Comparison of ENCODE assay signal across 14 mouse cellular contexts in the genomic region with DNA sequence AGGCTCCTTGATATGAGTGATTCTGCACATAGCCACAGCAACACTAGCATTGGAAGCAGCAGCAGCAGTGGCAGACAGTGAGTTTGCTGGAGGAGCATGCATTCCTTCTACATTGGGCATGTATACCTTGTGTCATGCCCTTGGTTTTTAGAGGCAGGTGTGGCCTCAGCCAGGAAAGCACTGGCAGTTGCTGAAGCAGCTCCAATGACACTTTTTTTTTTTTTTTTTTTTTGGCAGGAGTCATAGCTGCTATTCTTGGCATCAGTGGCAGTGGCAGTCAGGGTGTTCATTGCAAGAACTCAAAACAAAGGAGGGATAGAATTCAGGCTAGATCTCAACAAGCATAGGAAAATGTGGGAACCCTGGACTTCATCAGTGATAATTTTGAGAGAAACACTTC.
DNase-seq lines count a peak whose midpoint lies in the region; ATAC-seq and TF ChIP-seq lines count a peak whose summit lies in the region.
"Had no signal": no experiment of that assay in that cellular context is flagged by ENCODE, and none has a peak within 500 bp of the region (broad histone marks: within the 10 kb centered on the region; RNA-seq: fewer than 3 reads in every experiment).

No protein-coding gene starts in this region.

- no peak for TF ChIP-seq POLR2A in limb, embryonic 14.5 days (IDR thresholded peaks at IDR 0.05; ENCODE audit: borderline replicate concordance, extremely low read depth, insufficient read depth, insufficient read length)
- no peak for TF ChIP-seq POLR2A in heart, adult 2 months (IDR thresholded peaks at IDR 0.05; ENCODE audit: insufficient read depth, low read depth, low read length)

- no peaks in the 10 kb centered on the region for H3K36me3 ChIP-seq in limb, embryonic 14.5 days (ENCODE audit: control insufficient read depth, insufficient read depth, low read length)
- no peaks in the 10 kb centered on the region for H3K36me3 ChIP-seq in limb, embryonic 10.5 days
- H3K36me3 ChIP-seq in heart, adult 2 months (ENCODE audit: control insufficient read depth, insufficient read depth, low read length): no peaks in the 10 kb centered on the region
- H3K36me3 ChIP-seq: limb, embryonic 15.5 days; stomach, embryonic 15.5 days had no signal

- no peak overlapping the region for H3K4me3 ChIP-seq in limb, embryonic 14.5 days (replicated peaks; ENCODE audit: low read length)
- H3K4me3 ChIP-seq in limb, embryonic 10.5 days: no peak overlapping the region
- no peak overlapping the region for H3K4me3 ChIP-seq in heart, adult 2 months
- H3K4me3 ChIP-seq: limb, embryonic 15.5 days; stomach, embryonic 15.5 days had no signal

- H3K9ac ChIP-seq in limb, embryonic 14.5 days (ENCODE audit: low read depth, low read length, severe bottlenecking): no peak overlapping the region
- no peak overlapping the region for H3K9ac ChIP-seq in heart, adult 2 months (ENCODE audit: low read depth, low read length)
- H3K9ac ChIP-seq: limb, embryonic 15.5 days; stomach, embryonic 15.5 days had no signal

- no peaks in the 10 kb centered on the region for H3K9me3 ChIP-seq in limb, embryonic 14.5 days (ENCODE audit: control insufficient read depth, low read length)
- no peaks in the 10 kb centered on the region for H3K9me3 ChIP-seq in limb, embryonic 10.5 days (replicated peaks)
- H3K9me3 ChIP-seq: limb, embryonic 15.5 days; stomach, embryonic 15.5 days had no signal

- no peak for TF ChIP-seq EP300 in heart, adult 2 months (IDR thresholded peaks at IDR 0.05; ENCODE audit: insufficient read depth, low read depth, low read length)

- no peak overlapping the region for H3K4me2 ChIP-seq in limb, embryonic 14.5 days (replicated peaks; ENCODE audit: low read depth, low read length, severe bottlenecking)
- H3K4me2 ChIP-seq: limb, embryonic 15.5 days; stomach, embryonic 15.5 days had no signal

- no peak for ATAC-seq in limb, embryonic 14.5 days (ENCODE audit: low FRiP score, low read depth)
- ATAC-seq: CD4-positive, CD25-positive, alpha-beta regulatory T cell, adult 4 months had no signal

- peak; percentile 3 for DNase-seq in frontal cortex, postnatal 36 days (ENCODE audit: low spot score in 2 of 2)
- no peak for DNase-seq in frontal cortex, postnatal 14 days (ENCODE audit: low spot score in 2 of 2)
- DNase-seq in limb, embryonic 14.5 days (ENCODE audit: low spot score): no peak
- no peak for DNase-seq in limb, embryonic 10.5 days (ENCODE audit: low spot score)
- peak in 1 of 2 experiments; percentile 5 for DNase-seq in heart, adult 2 months
- peak; percentile 8 to 9 for DNase-seq in heart, postnatal 14 days
- no peak for DNase-seq in liver
- no peak for DNase-seq in urinary bladder, adult 2 months (ENCODE audit: low spot score)
- DNase-seq: adrenal gland, postnatal 25 days; cerebellum, adult 18-20 months; kidney, adult 18-20 months had no signal

- intact Hi-C loops in heart, adult 2 months (cut with DNase I): no loop called here
- intact Hi-C loops in heart, postnatal 14 days (cut with DNase I): no loop called here

- no peaks in the 10 kb centered on the region for H3K79me2 ChIP-seq in heart, adult 2 months (replicated peaks; ENCODE audit: control insufficient read depth, insufficient read depth, low read length)

- 0 out of 2 replicates have a peak overlapping the region, but pooled peaks have one; percentile 38 for H3K27ac ChIP-seq in limb, embryonic 14.5 days (replicated peaks; ENCODE audit: low read depth, low read length)
- no peak overlapping the region for H3K27ac ChIP-seq in limb, embryonic 10.5 days
- H3K27ac ChIP-seq in heart, adult 2 months: peak overlapping the region; percentile 36
- H3K27ac ChIP-seq: limb, embryonic 15.5 days; stomach, embryonic 15.5 days had no signal

- no peaks in the 10 kb centered on the region for H3K4me1 ChIP-seq in limb, embryonic 14.5 days (ENCODE audit: control insufficient read depth, insufficient read depth, low read length)
- H3K4me1 ChIP-seq in limb, embryonic 10.5 days: peaks cover 16% of the 10 kb centered on the region
- H3K4me1 ChIP-seq in heart, adult 2 months (ENCODE audit: control insufficient read depth, insufficient read depth, low read length): peaks cover 3% of the 10 kb centered on the region; the same call in 1 of the 2 replicates
- H3K4me1 ChIP-seq: limb, embryonic 15.5 days; stomach, embryonic 15.5 days had no signal

- TF ChIP-seq CTCF in heart, adult 2 months (IDR thresholded peaks at IDR 0.05): no peak

- no peaks in the 10 kb centered on the region for H3K27me3 ChIP-seq in limb, embryonic 14.5 days (ENCODE audit: control insufficient read depth, insufficient read depth, low read length)
- H3K27me3 ChIP-seq in limb, embryonic 10.5 days (ENCODE audit: low read depth, poor library complexity, severe bottlenecking): no peaks in the 10 kb centered on the region
- H3K27me3 ChIP-seq in heart, adult 2 months (ENCODE audit: control insufficient read depth, insufficient read depth, low read length): no peaks in the 10 kb centered on the region
- H3K27me3 ChIP-seq: limb, embryonic 15.5 days; stomach, embryonic 15.5 days had no signal

Comparison
In these comparisons a context has a peak if more than half of its experiments do, and no peak if none do; other contexts are left out.
1. DNase-seq: peak in frontal cortex, postnatal 36 days (2 of 2) and heart, postnatal 14 days (2 of 2); none in frontal cortex, postnatal 14 days (0 of 2), limb, embryonic 14.5 days (single experiment), limb, embryonic 10.5 days (single experiment), liver (single experiment) and urinary bladder, adult 2 months (single experiment).